Mouse (Mus musculus) inflammation-experienced regulatory T-cells (primary cell): Measurements from ENCODE around the gene Gm20854. TPM values are rescaled to one million over a fixed set of nuclear protein-coding genes. Genes with fewer than 3 reads are reported as not detected.

ENCODE experiments used
- polyA plus RNA-seq, 2 experiments: library from polyadenylated mRNA; unstranded; fragments of 100-300 nt; shearing (Covaris generic); gene quantifications; one replicate each; pipeline ENCODE4 v1.2.1; 2017

Gene Gm20854
- polyA plus RNA-seq: not detected

DNA sequence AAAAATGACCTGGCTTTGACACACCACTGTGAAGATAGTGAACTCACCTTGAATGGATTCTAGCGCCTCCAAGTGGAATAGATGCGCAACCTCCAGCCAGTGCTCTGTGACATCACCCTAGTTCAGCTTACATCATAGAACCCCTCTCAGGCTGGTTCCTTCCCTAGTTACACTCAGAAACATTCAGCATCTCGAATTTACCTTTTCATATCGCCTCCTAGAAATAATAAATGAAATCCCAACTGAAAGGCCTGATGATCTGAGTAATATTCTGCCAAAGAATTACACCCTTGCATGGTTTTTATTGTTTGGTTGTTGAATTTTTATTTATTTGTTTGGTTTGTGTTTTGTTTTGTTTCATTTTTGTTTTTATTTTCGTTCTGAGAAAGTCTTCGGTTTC is at the start of gene Gm20854:
Gene Gm20854, minus strand, starts transcription at position 101 of the 400 bp plus-strand sequence.

